Mouse (Mus musculus): Measurements from ENCODE around the gene Jaml. TPM values are rescaled to one million over a fixed set of nuclear protein-coding genes. Genes with fewer than 3 reads are reported as not detected.
A peak's percentile ranks its signal among the peaks of the same experiment; 100 is the strongest.

Gene Jaml
- polyA plus RNA-seq, 1 experiment from 2014 or later = 0.32 TPM

DNA sequence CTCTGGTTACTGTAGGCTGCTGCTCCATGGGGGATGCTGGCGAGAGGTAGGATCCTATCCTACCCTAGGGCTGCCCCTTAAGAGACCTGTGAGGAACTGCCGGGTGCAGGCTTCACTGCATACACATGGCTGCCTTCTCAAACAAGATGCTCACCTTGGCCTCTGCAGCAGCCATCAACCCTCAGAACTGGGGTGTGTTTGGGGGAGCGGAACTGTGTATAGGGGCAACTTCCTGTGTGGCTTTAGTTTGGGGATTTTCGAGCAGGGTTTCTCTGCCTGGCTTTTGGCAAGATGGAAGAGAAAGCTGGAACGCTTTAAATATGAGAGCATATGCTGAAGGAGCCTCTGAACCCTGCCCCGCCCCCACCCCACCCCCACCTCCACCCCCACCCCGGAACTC lies 48.0 kb downstream of the Jaml start:
- Histone ChIP-seq H3K4me1 (peaks cover 8% of the 10 kb centered on the region), H3K9ac (replicated peaks) (no peak overlapping the region), H3K36me3 (peaks cover 13% of the 10 kb centered on the region), H3K9me3 (replicated peaks) (no peaks in the 10 kb centered on the region), H3K4me3 (replicated peaks) (no peak overlapping the region), H3K4me2 (no peak overlapping the region), H3K27me3 (replicated peaks) (no peaks in the 10 kb centered on the region), H3K27ac (replicated peaks) (no peak overlapping the region)
- no peak for ATAC-seq (ENCODE audit: low FRiP score)
- 70% methylated on average over 7 of the region's 7 CpGs for WGBS

DNA sequence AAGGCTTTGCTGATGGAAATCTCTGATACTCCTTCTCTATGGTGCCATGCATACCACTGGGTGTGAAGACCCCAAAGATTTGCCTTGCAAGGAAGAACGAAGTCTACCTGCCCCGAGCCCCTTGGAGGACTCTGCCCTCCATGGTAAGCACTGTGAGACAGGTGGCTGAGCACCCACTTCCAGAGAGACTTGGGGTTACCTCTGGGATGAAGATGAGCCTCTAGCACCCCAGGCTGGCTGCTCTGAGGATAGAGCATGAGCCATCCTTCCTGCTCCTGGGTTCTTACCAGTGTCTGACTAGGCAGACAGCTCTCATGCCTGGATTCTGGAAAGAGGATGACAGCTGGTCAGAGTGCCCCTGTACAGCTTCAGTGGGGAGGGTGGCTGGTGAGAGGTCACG lies 51.1 kb downstream of the Jaml start:
- Histone ChIP-seq H3K4me1 (no peaks in the 10 kb centered on the region), H3K4me3 (replicated peaks) (no peak overlapping the region), H3K36me3 (peaks cover 13% of the 10 kb centered on the region), H3K9ac (replicated peaks) (no peak overlapping the region), H3K9me3 (replicated peaks) (no peaks in the 10 kb centered on the region), H3K4me2 (no peak overlapping the region), H3K27me3 (replicated peaks) (peaks cover 9% of the 10 kb centered on the region), H3K27ac (replicated peaks) (no peak overlapping the region)
- 81% methylated on average over 3 of the region's 3 CpGs for WGBS
- no peak for ATAC-seq (ENCODE audit: low FRiP score)

DNA sequence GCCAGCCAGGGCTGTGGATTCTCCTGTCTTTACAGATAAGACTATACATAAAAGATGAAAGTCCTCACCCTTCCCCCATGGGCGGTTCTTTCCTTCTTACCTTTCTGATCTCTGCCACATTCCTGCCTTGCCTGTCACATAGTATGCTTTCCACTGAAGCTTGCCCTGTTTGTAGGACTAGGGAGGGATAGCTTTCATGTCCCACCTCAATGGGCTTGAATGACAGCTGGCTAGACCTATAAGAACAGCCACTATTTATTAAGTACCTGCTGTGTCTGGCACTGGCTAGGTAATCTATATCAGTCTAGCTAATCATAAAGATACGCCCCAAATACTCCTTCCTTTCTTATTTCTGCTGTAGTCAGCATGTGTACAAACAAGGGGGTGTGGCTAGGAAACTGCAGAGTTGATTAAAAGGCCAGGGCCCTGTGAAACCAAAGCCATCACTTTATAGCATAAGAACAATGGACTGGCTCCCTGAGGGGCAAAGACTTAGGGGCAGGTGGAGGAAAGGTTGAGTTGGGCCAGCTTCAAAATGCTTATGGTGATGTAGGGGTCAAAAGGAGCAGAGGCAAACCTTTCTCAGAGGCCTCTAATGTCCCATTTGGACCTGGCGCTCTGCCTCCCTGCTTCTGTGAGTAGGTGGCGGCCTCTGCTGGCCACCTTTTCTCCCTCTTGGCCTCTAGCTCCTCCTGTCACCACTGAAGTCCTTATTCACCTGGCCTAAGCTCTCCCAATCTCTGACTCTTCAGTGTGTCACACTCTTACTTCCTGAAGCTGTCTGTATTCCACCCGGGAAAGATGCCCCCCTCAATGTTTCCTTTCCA lies 54.7 kb downstream of the Jaml start:
- H3K27ac ChIP-seq (replicated peaks) = no peak overlapping the region
- peaks cover 45% of the 10 kb centered on the region for H3K27me3 ChIP-seq (replicated peaks)
- WGBS = 22% methylated on average over 5 of the region's 5 CpGs
- no peaks in the 10 kb centered on the region for H3K36me3 ChIP-seq
- no peak overlapping the region for H3K9ac ChIP-seq (replicated peaks)
- no peak for ATAC-seq (ENCODE audit: low FRiP score)
- peaks cover 10% of the 10 kb centered on the region for H3K4me1 ChIP-seq
- no peaks in the 10 kb centered on the region for H3K9me3 ChIP-seq (replicated peaks)
- no peak overlapping the region for H3K4me3 ChIP-seq (replicated peaks)
- H3K4me2 ChIP-seq = no peak overlapping the region

DNA sequence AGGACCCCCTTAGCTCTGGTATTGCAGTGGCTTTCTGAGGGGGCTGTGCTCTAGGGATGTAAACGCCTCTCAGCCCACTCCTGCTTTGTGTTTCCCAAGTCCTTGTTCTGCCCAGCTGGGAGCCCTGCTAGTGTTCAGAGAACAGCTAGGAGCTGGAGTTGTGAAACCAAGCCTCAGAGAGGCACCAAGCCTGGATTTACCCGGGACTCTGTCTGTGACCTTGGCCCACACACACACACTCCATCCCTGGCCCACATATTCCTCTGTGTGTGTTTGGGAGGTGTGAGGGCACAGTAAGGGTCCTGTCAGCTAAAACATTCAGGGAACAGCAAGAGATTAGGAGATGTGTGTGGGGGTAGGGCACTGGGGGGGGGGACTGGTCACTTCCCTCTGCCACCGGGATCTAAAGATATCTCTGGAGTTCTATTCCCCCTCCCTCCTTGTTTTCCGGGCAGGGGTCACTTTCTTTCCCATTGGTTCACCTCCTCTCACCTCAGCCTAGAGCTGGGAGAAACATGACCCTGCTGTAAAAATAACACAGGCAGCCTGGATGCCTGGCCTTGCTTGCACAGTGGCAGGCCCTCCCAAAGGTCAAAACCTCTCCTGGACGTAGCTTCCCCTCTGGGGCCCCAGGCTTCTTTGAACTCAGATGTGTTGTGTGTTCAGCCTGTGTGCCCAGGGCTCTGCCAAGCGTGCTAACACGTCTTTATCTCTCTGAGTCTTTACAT lies 57.6 kb downstream of the Jaml start:
- Histone ChIP-seq H3K9ac (replicated peaks) (no peak overlapping the region), H3K27me3 (replicated peaks) (peaks cover 73% of the 10 kb centered on the region), H3K36me3 (no peaks in the 10 kb centered on the region), H3K27ac (replicated peaks) (no peak overlapping the region), H3K4me3 (replicated peaks) (no peak overlapping the region), H3K4me2 (no peak overlapping the region), H3K9me3 (replicated peaks) (no peaks in the 10 kb centered on the region), H3K4me1 (peaks cover 16% of the 10 kb centered on the region)
- 9% methylated on average over 7 of the region's 7 CpGs for WGBS
- ATAC-seq (ENCODE audit: low FRiP score) = no peak

DNA sequence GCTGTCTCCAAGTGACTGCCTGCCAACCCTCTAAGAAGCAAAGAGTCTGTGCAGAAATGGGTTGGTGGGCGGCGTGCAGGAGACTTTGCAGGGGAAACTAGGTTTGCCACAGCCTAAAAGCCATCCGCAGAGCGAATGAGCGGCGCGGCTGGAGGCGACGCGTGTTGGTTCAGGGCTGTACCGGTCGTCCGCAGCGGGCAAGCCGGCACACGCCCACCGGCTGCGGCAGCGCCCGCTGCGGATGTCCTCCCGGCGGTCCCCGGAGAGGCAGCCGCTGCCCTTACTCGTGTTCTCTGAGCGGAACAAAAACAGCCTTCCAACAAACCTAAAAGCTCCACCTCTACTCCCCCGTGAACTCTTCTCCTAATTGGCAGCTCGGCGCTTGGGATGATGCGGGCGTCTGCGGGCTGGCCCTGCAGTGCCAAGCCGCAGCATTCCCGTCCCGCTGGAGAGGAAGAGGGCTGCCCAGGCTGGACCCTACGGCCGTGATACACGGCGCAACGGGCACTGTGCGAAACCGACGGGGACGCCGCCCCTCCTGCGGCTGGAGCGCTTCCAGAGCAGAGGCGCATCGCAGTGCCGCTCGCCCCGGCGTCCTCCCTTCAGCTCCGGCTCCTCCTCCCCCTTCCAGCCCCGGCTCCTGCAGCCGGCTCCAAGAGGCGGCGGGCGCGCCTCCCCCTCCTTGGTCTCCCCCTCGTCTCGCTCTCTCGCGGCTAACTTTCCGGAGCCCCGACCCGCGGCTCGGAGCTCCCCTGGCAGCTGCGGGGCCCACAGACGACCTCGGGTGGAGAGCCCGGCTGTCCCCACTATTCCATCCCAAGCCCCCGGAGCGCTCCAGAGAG lies 59.4 kb downstream of the Jaml start, which contains the start of gene Scn4b:
Gene Scn4b, plus strand, starts transcription at position 205 of the 842 bp plus-strand sequence.
- Histone ChIP-seq H3K4me1 (peaks cover 16% of the 10 kb centered on the region), H3K27ac (replicated peaks) (no peak within 1 kb of the TSS), H3K4me3 (replicated peaks) (peak within 1 kb of the TSS; percentile 51), H3K9me3 (replicated peaks) (no peaks in the 10 kb centered on the region), H3K9ac (replicated peaks) (peak within 1 kb of the TSS; percentile 47), H3K27me3 (replicated peaks) (peaks cover 90% of the 10 kb centered on the region), H3K36me3 (no peaks in the 10 kb centered on the region), H3K4me2 (peak within 1 kb of the TSS; percentile 96)
- WGBS = under 1% methylated on average over 66 of the region's 76 CpGs
- ATAC-seq (ENCODE audit: low FRiP score) = peak; percentile 39; the same call in 1 of the 2 replicates

DNA sequence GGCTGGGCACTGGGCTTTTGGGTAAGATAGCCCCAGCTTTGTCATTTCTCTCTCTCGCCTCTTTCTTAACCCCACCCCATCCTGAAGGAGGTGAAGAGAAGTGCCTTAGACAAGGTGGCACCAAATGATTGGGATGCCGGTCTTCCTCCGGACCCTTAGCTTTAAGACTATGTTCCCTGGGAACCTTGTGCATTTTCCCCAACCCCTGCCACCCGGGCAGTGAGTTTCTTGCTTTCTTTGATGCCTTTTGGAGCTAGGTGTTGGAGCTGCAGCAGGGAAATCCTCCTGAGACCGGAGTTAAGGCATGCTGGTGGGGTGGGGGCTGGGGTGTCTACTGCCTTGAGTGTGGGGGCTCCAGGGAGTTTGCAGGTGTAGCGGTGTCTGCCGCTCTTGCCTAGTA lies 60.1 kb downstream of the Jaml start:
- no peaks in the 10 kb centered on the region for H3K9me3 ChIP-seq (replicated peaks)
- H3K4me3 ChIP-seq (replicated peaks) = peak overlapping the region; percentile 51
- H3K27ac ChIP-seq (replicated peaks) = no peak overlapping the region
- 0 out of 2 replicates have a peak overlapping the region, but pooled peaks have one; percentile 47 for H3K9ac ChIP-seq (replicated peaks)
- H3K4me2 ChIP-seq = peak overlapping the region; percentile 96
- H3K27me3 ChIP-seq (replicated peaks) = peaks cover 96% of the 10 kb centered on the region
- peaks cover 16% of the 10 kb centered on the region for H3K4me1 ChIP-seq
- no peaks in the 10 kb centered on the region for H3K36me3 ChIP-seq
- ATAC-seq (ENCODE audit: low FRiP score) = no peak
- 8% methylated on average over 7 of the region's 7 CpGs for WGBS

DNA sequence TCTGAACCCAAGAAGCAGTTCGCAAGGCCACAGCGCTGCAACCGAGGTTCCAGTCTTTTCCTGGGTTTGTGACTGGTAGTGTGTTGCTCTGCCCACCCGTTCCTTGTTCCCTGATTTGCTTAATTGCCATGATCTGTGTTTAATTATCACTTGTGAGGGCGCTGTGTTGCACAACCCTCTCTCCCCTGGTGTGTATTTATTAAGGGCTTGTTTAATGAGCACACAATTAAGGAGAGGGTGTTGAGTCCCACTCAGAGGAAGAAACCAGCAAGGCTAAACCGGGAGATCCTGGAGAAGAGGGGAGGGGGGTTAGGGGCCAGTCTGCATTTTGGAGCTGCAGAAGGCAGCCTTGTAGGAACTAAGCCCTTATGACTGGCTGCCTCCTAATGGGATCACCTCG lies 62.0 kb downstream of the Jaml start:
- H3K4me3 ChIP-seq (replicated peaks) = no peak overlapping the region
- WGBS = 45% methylated on average over 7 of the region's 7 CpGs
- ATAC-seq (ENCODE audit: low FRiP score) = no peak
- no peak overlapping the region for H3K27ac ChIP-seq (replicated peaks)
- H3K4me1 ChIP-seq = peaks cover 21% of the 10 kb centered on the region
- H3K4me2 ChIP-seq = no peak overlapping the region
- no peak overlapping the region for H3K9ac ChIP-seq (replicated peaks)
- no peaks in the 10 kb centered on the region for H3K9me3 ChIP-seq (replicated peaks)
- H3K27me3 ChIP-seq (replicated peaks) = peaks cover 91% of the 10 kb centered on the region
- no peaks in the 10 kb centered on the region for H3K36me3 ChIP-seq

DNA sequence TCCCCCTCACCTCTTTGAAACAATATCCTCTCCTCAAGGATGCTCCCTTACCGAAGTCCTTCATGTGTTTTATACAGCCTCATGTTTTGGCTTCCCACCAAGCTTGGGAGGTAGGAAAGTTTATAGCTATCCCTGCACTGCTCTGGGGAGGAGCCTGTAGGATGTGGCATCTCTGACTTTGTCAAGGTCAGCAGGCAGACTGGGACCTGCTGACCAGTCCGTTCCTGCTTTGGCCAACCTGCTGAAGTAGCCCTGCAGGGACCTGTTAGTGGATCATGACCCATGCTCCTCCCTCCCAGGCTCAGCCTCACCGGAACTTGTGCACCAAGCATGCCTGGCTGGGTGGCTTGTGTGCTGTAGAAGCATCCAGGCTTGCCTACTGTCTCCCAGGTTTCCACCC lies 63.7 kb downstream of the Jaml start:
- Histone ChIP-seq H3K4me3 (replicated peaks) (no peak overlapping the region), H3K9ac (replicated peaks) (no peak overlapping the region), H3K9me3 (replicated peaks) (no peaks in the 10 kb centered on the region), H3K27me3 (replicated peaks) (peaks cover 87% of the 10 kb centered on the region), H3K4me1 (peaks cover 23% of the 10 kb centered on the region), H3K27ac (replicated peaks) (no peak overlapping the region), H3K36me3 (no peaks in the 10 kb centered on the region), H3K4me2 (no peak overlapping the region)
- no peak for ATAC-seq (ENCODE audit: low FRiP score)
- WGBS = 55% methylated on average over 3 of the region's 3 CpGs

DNA sequence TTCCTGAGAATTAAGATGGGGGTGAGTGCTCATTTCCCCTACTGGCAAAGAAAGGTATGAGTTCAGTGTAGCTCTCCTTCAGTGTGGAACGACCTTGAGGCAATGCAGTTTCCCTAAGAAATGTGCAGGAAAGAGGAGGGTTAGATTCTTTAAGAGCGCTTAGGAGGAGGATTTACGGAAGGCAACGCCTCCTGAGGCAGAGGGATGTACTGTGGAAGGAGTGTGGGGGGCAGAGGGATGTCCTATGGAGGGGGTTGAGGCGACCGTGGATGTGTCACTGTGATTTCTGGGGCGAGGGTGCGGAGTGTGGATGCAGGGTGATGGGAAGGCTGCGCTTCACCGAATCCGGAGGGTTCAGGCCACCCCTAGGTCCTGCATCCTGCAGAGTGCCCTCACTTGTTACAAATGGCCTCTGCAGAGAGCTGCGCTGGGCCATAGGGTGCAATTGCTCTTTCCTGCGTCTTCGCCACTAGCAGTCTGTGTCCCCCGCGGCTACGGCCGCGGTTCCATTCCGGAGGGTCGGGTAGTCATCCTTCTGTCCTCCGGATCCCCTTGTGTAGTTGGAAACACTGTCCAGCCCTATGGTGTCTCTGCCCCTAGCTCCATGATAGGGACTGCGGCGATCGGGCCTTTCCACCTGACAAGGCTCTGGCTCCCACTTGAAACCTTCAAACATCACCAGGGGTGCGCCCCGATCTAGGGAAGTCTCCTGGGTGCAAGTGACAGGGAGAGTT lies 66.7 kb downstream of the Jaml start:
- 3% methylated on average over 27 of the region's 27 CpGs for WGBS
- Histone ChIP-seq H3K27ac (replicated peaks) (no peak overlapping the region), H3K9me3 (replicated peaks) (no peaks in the 10 kb centered on the region), H3K4me2 (peak overlapping the region; percentile 88), H3K36me3 (no peaks in the 10 kb centered on the region), H3K27me3 (replicated peaks) (peaks cover 83% of the 10 kb centered on the region), H3K4me3 (replicated peaks) (peak overlapping the region; percentile 41), H3K4me1 (peaks cover 7% of the 10 kb centered on the region), H3K9ac (replicated peaks) (peak overlapping the region; percentile 43)
- peak; percentile 70; the same call in 1 of the 2 replicates for ATAC-seq (ENCODE audit: low FRiP score)

DNA sequence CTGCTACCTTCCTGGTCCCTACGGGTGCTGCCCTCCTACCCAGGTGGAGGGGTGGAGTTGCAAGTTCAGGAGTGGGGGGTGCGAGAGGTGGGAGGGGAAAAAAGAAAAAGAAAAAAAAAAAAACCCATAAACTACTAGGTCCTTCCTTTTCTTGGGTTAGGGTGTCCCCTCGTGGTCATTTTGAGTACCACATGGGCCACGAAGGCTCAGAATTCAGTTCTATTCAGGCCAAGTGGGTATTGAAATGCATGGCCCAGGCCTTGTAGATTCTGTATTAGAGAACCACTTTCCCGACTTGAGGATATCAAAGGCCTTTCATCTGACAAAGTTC lies 67.2 kb downstream of the Jaml start:
- Histone ChIP-seq H3K4me3 (replicated peaks) (peak overlapping the region; percentile 41), H3K27me3 (replicated peaks) (peaks cover 79% of the 10 kb centered on the region), H3K4me1 (peaks cover 7% of the 10 kb centered on the region), H3K4me2 (peak overlapping the region; percentile 88), H3K9me3 (replicated peaks) (no peaks in the 10 kb centered on the region), H3K27ac (replicated peaks) (no peak overlapping the region), H3K9ac (replicated peaks) (peak overlapping the region; percentile 43), H3K36me3 (no peaks in the 10 kb centered on the region)
- under 1% methylated on average over 5 of the region's 5 CpGs for WGBS
- peak; percentile 59; the same call in 1 of the 2 replicates for ATAC-seq (ENCODE audit: low FRiP score)

DNA sequence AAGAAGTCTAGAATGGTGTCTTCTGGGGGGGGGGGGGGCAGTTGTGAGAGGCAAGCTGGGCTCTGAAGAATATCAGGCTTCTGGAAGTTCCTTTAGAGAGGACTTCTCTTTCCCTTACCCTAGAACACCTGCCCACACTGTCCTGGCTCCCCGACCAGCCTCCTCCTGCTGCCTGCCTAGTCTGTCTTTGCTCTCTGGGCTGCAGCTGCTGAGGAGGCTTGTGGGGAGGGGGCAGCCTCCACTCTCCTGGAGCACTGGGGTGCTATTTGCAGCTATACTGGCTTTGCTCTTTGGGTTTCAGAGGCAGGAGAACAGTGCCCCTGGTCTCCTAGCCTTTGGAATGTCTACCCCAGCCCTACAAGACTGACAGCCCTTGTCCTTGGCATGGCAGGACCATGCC lies 72.0 kb downstream of the Jaml start:
- Histone ChIP-seq H3K36me3 (no peaks in the 10 kb centered on the region), H3K27me3 (replicated peaks) (peaks cover 41% of the 10 kb centered on the region), H3K4me3 (replicated peaks) (no peak overlapping the region), H3K27ac (replicated peaks) (no peak overlapping the region), H3K9ac (replicated peaks) (no peak overlapping the region), H3K4me1 (peaks cover 3% of the 10 kb centered on the region), H3K4me2 (no peak overlapping the region), H3K9me3 (replicated peaks) (no peaks in the 10 kb centered on the region)
- WGBS = 50% methylated on average over 1 of the region's 1 CpGs
- ATAC-seq (ENCODE audit: low FRiP score) = no peak

Data from neural tube, embryonic 15.5 days (tissue).